Mouse (Mus musculus) hindbrain, embryonic 15.5 days (tissue): ENCODE data around the gene Oprm1. TPM values are rescaled to one million over a fixed set of nuclear protein-coding genes. Genes with fewer than 3 reads are reported as not detected.

ENCODE experiments used
- ATAC-seq: fragments of 200-750 bp; cut with Nextera tagmentation; 2 replicates; pipeline ENCODE4 v1.8.0; 2017; ENCODE audit warnings: low read depth, moderate number of reproducible peaks, moderate TSS enrichment; ENCODE audit not compliant: low FRiP score
- H3K27ac ChIP-seq: fragments of 300-500 bp; sonication (generic); replicated peaks from 2 replicates; pipeline ENCODE4 v1.5.1; 2015; ENCODE audit warnings: mild to moderate bottlenecking, inconsistent platforms
- H3K27me3 ChIP-seq: fragments of 300-500 bp; sonication (generic); 2 replicates; pipeline ENCODE4 v1.6.1; 2015; ENCODE audit warnings: control low read depth, inconsistent platforms
- H3K36me3 ChIP-seq: fragments of 300-500 bp; sonication (generic); 2 replicates; pipeline ENCODE4 v1.6.1; 2015; ENCODE audit warnings: control low read depth, inconsistent platforms
- H3K4me1 ChIP-seq: fragments of 300-500 bp; sonication (generic); replicated peaks from 2 replicates; pipeline ENCODE4 v1.6.1; 2015; ENCODE audit warnings: control low read depth, inconsistent platforms
- H3K4me2 ChIP-seq: fragments of 300-500 bp; sonication (generic); 2 replicates; pipeline ENCODE4 v1.6.1; 2015; ENCODE audit warnings: moderate library complexity, mild to moderate bottlenecking, inconsistent platforms
- H3K4me3 ChIP-seq: fragments of 300-500 bp; sonication (generic); 2 replicates; pipeline ENCODE4 v1.5.1; 2015; ENCODE audit warnings: mild to moderate bottlenecking, inconsistent platforms
- H3K9ac ChIP-seq: fragments of 300-500 bp; sonication (generic); 2 replicates; pipeline ENCODE4 v1.6.1; 2015; ENCODE audit warnings: inconsistent platforms
- H3K9me3 ChIP-seq: fragments of 300-500 bp; sonication (generic); 2 replicates; pipeline ENCODE4 v1.6.1; 2016; ENCODE audit warnings: control low read depth, inconsistent platforms
- WGBS: fragments of 180-500 bp; shearing (Covaris S2); methylation state at CpG from one replicate; pipeline ENCODE4 v1.1.7; 2015; 5-methylcytosine and 5-hydroxymethylcytosine counted together
- polyA plus RNA-seq: library from polyadenylated mRNA; unstranded; fragments of >200 nt; fragmentation: Nextera tagmentation; extraction: Ambion mirVana; gene quantifications from 2 replicates; pipeline ENCODE4 v1.2.1, GENCODE M21; 2015

The Oprm1 gene
- polyA plus RNA-seq, 1 experiment from 2014 or later: 2.9 TPM

- no peak overlapping the region for H3K9ac ChIP-seq
- no peak overlapping the region for H3K4me3 ChIP-seq
- no peaks in the 10 kb centered on the region for H3K9me3 ChIP-seq
- no peak overlapping the region for H3K27ac ChIP-seq
- no peaks in the 10 kb centered on the region for H3K4me1 ChIP-seq
- ATAC-seq: no peak
- no peaks in the 10 kb centered on the region for H3K27me3 ChIP-seq
- no peaks in the 10 kb centered on the region for H3K36me3 ChIP-seq
- 46% methylated on average over 5 of the region's 5 CpGs for WGBS
- H3K4me2 ChIP-seq: no peak overlapping the region
Observed at GRCm38 (mm10) chr10:7060326-7060725, 302.0 kb downstream of the Oprm1 start.

- Histone ChIP-seq H3K9ac (no peak overlapping the region), H3K36me3 (no peaks in the 10 kb centered on the region), H3K9me3 (no peaks in the 10 kb centered on the region), H3K4me1 (no peaks in the 10 kb centered on the region), H3K4me3 (no peak overlapping the region), H3K27me3 (no peaks in the 10 kb centered on the region), H3K27ac (no peak overlapping the region), H3K4me2 (no peak overlapping the region)
- ATAC-seq: no peak
- WGBS: 89% methylated on average over 7 of the region's 7 CpGs
Observed at GRCm38 (mm10) chr10:7062993-7063392, 304.7 kb downstream of the Oprm1 start.

DNA sequence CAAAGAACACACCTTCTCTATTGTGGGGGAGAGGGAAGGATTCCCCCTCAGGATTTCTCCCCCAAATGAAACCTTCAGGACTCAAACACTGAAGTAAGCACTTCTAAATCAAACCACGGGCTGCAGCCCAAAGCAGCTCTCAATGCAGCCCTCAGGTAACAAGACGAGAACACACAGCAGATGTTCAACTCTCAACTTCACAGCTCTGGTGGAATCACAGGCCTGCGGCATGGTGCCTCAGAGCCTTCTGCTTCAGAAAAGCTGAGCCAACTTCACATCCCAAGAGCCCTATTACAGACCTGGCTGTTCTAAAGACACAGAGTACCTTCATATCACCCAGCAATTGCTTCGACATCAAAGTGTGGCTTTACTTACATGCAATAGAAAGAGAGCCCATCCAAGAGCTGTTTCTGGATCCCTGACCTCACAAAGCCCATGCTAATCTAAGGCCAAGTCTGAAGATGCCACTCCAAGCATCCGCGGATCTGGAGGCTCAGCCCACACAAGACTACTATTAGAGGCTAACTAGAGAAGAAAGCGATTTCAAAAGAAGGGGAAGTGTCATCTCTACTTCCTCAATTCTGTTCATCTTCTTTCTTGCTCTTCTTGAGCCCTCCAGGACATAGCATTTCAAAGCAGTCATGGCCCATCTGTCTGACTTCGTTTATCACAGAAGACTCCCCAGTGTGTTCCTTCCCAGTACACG, 305.6 kb downstream of the Oprm1 start:
- Histone ChIP-seq H3K4me3 (no peak overlapping the region), H3K4me2 (no peak overlapping the region), H3K9me3 (no peaks in the 10 kb centered on the region), H3K27me3 (no peaks in the 10 kb centered on the region), H3K9ac (no peak overlapping the region), H3K4me1 (no peaks in the 10 kb centered on the region), H3K27ac (no peak overlapping the region), H3K36me3 (no peaks in the 10 kb centered on the region)
- no peak for ATAC-seq
- WGBS: 81% methylated on average over 9 of the region's 9 CpGs

GRCm38 (mm10) chr10:7068608-7069007, 310.3 kb downstream of the Oprm1 start:
- Histone ChIP-seq H3K4me2 (no peak overlapping the region), H3K4me3 (no peak overlapping the region), H3K27ac (no peak overlapping the region), H3K27me3 (no peaks in the 10 kb centered on the region), H3K9ac (no peak overlapping the region), H3K36me3 (no peaks in the 10 kb centered on the region), H3K9me3 (no peaks in the 10 kb centered on the region), H3K4me1 (0 out of 2 replicates have a peak, but pooled peaks cover 5% of the 10 kb centered on the region)
- ATAC-seq: no peak
- WGBS: 73% methylated on average over 12 of the region's 12 CpGs

GRCm38 (mm10) chr10:7069090-7069489, 310.8 kb downstream of the Oprm1 start:
- H3K27me3 ChIP-seq: no peaks in the 10 kb centered on the region
- H3K36me3 ChIP-seq: no peaks in the 10 kb centered on the region
- WGBS: 90% methylated on average over 2 of the region's 2 CpGs
- ATAC-seq: no peak
- H3K4me1 ChIP-seq: 0 out of 2 replicates have a peak, but pooled peaks cover 5% of the 10 kb centered on the region
- H3K9ac ChIP-seq: no peak overlapping the region
- H3K9me3 ChIP-seq: no peaks in the 10 kb centered on the region
- no peak overlapping the region for H3K4me2 ChIP-seq
- H3K4me3 ChIP-seq: no peak overlapping the region
- no peak overlapping the region for H3K27ac ChIP-seq

DNA sequence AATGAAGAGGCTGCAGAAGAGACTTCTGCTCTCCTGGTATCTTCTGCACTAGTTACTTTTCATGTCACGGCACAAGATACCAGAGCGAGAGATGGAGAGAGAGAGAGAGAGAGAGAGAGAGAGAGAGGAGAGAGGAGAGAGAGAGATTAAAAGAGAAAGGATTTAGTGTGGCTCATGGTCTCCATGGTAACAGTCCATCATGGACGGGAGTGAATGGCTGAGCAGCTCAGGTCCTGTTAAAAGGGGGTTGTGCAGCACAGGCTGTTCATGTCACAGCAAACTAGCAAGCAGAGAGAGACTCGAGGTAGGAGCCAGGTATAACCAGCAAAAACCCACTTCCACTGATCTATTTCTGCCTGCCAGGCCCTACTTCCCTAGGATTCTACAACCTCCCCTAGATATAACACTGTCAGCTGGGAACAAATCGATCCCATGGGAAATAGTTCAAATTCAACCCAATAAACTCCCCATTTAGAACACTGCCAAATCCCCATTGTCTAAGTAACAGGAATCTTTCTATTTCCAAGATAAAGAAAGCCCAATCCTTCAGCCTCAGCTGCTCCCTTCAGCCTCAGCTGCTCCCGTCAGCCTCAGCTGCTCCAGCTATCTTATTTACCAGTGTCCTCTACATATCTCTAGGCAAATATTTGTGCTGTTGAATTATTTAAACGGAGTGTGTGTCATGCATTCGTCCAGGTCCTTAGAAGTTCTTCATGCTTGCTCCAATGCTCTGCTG, 312.0 kb downstream of the Oprm1 start:
- Histone ChIP-seq H3K36me3 (no peaks in the 10 kb centered on the region), H3K27me3 (no peaks in the 10 kb centered on the region), H3K9ac (no peak overlapping the region), H3K9me3 (no peaks in the 10 kb centered on the region), H3K4me1 (0 out of 2 replicates have a peak, but pooled peaks cover 5% of the 10 kb centered on the region), H3K27ac (no peak overlapping the region), H3K4me2 (no peak overlapping the region), H3K4me3 (no peak overlapping the region)
- 0 out of 2 replicates have a peak, but pooled peaks have one; percentile 48 for ATAC-seq
- WGBS: 56% methylated on average over 8 of the region's 8 CpGs

- Histone ChIP-seq H3K4me2 (no peak overlapping the region), H3K9me3 (no peaks in the 10 kb centered on the region), H3K4me3 (no peak overlapping the region), H3K36me3 (no peaks in the 10 kb centered on the region), H3K27ac (no peak overlapping the region), H3K9ac (no peak overlapping the region), H3K27me3 (no peaks in the 10 kb centered on the region), H3K4me1 (0 out of 2 replicates have a peak, but pooled peaks cover 5% of the 10 kb centered on the region)
- 85% methylated on average over 5 of the region's 5 CpGs for WGBS
- no peak for ATAC-seq
Observed at GRCm38 (mm10) chr10:7070924-7071323, 312.6 kb downstream of the Oprm1 start.

GRCm38 (mm10) chr10:7074231-7074630, 315.9 kb downstream of the Oprm1 start:
- WGBS: 88% methylated on average over 2 of the region's 2 CpGs
- H3K9ac ChIP-seq: no peak overlapping the region
- H3K4me2 ChIP-seq: no peak overlapping the region
- H3K36me3 ChIP-seq: no peaks in the 10 kb centered on the region
- H3K27ac ChIP-seq: no peak overlapping the region
- 0 out of 2 replicates have a peak, but pooled peaks cover 8% of the 10 kb centered on the region for H3K4me1 ChIP-seq
- H3K27me3 ChIP-seq: no peaks in the 10 kb centered on the region
- no peak for ATAC-seq
- no peaks in the 10 kb centered on the region for H3K9me3 ChIP-seq
- no peak overlapping the region for H3K4me3 ChIP-seq

DNA sequence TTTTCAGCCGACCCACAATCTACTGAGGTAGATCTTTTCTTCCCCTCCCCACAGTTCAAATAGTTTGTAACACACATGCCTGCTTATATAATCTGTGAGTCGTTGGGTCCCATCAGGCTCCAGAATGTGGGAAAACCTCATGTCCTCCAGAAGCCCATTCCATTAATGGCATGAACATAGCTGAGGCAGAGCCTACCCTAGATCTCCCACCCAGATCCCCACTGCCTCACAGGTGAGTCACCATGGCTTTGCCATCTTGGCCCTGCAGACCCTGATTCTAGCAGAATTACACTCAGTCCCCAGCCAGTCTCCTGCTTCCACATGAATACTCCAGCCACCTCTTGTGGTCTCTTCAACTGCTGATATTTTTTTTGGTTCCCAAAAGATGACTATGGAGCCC, 317.4 kb downstream of the Oprm1 start:
- no peak overlapping the region for H3K4me2 ChIP-seq

DNA sequence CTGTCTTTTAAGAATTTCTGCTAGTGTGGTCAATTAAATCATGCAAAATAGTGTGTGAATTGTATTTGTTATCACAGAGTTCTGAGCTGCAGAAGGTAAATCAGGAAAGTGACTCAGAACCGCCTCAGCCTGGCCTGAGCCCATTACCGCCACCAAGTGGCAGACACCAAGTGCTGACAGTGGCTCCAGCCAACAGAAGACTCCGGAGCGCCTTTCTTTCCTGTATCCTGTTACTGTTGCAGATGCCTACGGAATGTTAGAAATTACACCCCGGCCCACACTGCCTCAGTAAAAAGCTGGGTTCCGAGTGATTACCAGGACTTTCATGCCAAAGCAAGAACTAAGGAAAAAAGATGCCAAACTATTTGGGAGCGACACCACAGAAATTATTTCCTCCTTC, 317.9 kb downstream of the Oprm1 start:
- no peaks in the 10 kb centered on the region for H3K27me3 ChIP-seq
- H3K36me3 ChIP-seq: no peaks in the 10 kb centered on the region
- no peak overlapping the region for H3K9ac ChIP-seq
- 0 out of 2 replicates have a peak, but pooled peaks cover 4% of the 10 kb centered on the region for H3K4me1 ChIP-seq
- no peaks in the 10 kb centered on the region for H3K9me3 ChIP-seq
- 14% methylated on average over 8 of the region's 8 CpGs for WGBS
- H3K4me3 ChIP-seq: no peak overlapping the region
- H3K27ac ChIP-seq: peak overlapping the region; percentile 7; the same call in 1 of the 2 replicates
- ATAC-seq: peak; percentile 81
- H3K4me2 ChIP-seq: peak overlapping the region; percentile 9; the same call in 1 of the 2 replicates

More for the DNA sequence above, 317.4 kb downstream of the Oprm1 start:
- H3K9me3 ChIP-seq: no peaks in the 10 kb centered on the region
- no peaks in the 10 kb centered on the region for H3K27me3 ChIP-seq
- 0 out of 2 replicates have a peak, but pooled peaks cover 4% of the 10 kb centered on the region for H3K4me1 ChIP-seq
- H3K36me3 ChIP-seq: no peaks in the 10 kb centered on the region
- 89% methylated on average over 2 of the region's 2 CpGs for WGBS
- no peak for ATAC-seq
- H3K27ac ChIP-seq: no peak overlapping the region
- H3K9ac ChIP-seq: no peak overlapping the region
- no peak overlapping the region for H3K4me3 ChIP-seq

- WGBS: 62% methylated on average over 7 of the region's 8 CpGs
- ATAC-seq: peak; percentile 33; the same call in 1 of the 2 replicates
- H3K27ac ChIP-seq: peak overlapping the region; percentile 7; the same call in 1 of the 2 replicates
- H3K36me3 ChIP-seq: no peaks in the 10 kb centered on the region
- no peaks in the 10 kb centered on the region for H3K9me3 ChIP-seq
- H3K9ac ChIP-seq: no peak overlapping the region
- no peak overlapping the region for H3K4me3 ChIP-seq
- no peaks in the 10 kb centered on the region for H3K27me3 ChIP-seq
- 0 out of 2 replicates have a peak, but pooled peaks cover 4% of the 10 kb centered on the region for H3K4me1 ChIP-seq
- peak overlapping the region; percentile 9; the same call in 1 of the 2 replicates for H3K4me2 ChIP-seq
Observed at GRCm38 (mm10) chr10:7076662-7077211, 318.4 kb downstream of the Oprm1 start.

GRCm38 (mm10) chr10:7077389-7077808, 319.1 kb downstream of the Oprm1 start:
- Histone ChIP-seq H3K4me2 (no peak overlapping the region), H3K9ac (no peak overlapping the region), H3K36me3 (no peaks in the 10 kb centered on the region), H3K4me1 (0 out of 2 replicates have a peak, but pooled peaks cover 4% of the 10 kb centered on the region), H3K27ac (no peak overlapping the region), H3K4me3 (no peak overlapping the region), H3K9me3 (no peaks in the 10 kb centered on the region), H3K27me3 (no peaks in the 10 kb centered on the region)
- WGBS: 70% methylated on average over 7 of the region's 7 CpGs
- ATAC-seq: peak; percentile 72; the same call in 1 of the 2 replicates
